Mouse (Mus musculus): Measurements from ENCODE around the gene Slfn8.
"Not testable (repeated sequence)": the region's sequence is repeated elsewhere in the genome, so short reads cannot be mapped to it uniquely, and the experiment has no call there.

DNA sequence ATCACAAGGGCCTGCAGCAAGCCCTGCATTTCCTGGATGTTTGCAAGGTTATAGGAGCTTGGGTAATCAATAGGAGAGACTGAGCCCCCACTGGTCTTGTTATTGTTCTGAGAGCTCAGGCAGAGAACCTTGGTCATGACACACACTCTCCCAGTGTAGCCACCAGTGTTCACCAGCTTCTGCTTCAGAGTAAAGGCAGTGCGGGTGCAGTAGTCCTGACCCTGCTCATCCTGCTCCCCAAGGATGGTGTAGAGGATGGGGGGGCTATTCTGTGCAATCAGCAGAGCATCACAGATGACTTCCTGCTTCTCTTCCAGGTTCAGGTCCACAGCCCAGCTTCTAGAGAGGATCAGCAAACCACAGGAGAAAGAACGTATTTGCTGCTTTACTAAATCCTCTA is 38.2 kb downstream of the Slfn8 start:
- not testable (repeated sequence) for TF ChIP-seq CTCF, EP300 (IDR thresholded peaks at IDR 0.05; ENCODE audit: low read depth)
